Mouse (Mus musculus) ES-E14 (cell line): ENCODE measurements at regions not wholly inside any gene's neighbourhood (a gene's known extent, or its start where the extent isn't known, plus 50 kb on each side); places are given as distances from the start of the nearest gene placed in this dataset.

Experiments
- DNase-seq: peaks from one replicate; pipeline ENCODE4 v3.0.0-alpha.2; 2013; ENCODE audit warnings: low read depth, low spot score
- H3K27ac ChIP-seq: 2 replicates; pipeline ENCODE4 v1.5.1; 2012; ENCODE audit warnings: low read depth, mild to moderate bottlenecking, low read length, moderate library complexity, mixed read lengths; ENCODE audit not compliant: poor library complexity, insufficient read depth, severe bottlenecking
- H3K36me3 ChIP-seq: 2 replicates; pipeline ENCODE4 v1.6.1; 2012; ENCODE audit warnings: mild to moderate bottlenecking, low read length, moderate library complexity, mixed read lengths; ENCODE audit not compliant: control insufficient read depth, poor library complexity, insufficient read depth, severe bottlenecking
- H3K4me1 ChIP-seq, 2 experiments: fragments of 150-350 bp in 1 of 2; sonication (generic) in 1 of 2; 2 replicates each; pipeline ENCODE4 v1.6.1; 2012; ENCODE audit warnings: low read length in 2 of 2, mild to moderate bottlenecking in 1 of 2, mixed read lengths in 1 of 2; ENCODE audit not compliant: control insufficient read depth in 2 of 2, insufficient read depth in 2 of 2, poor library complexity in 1 of 2
- H3K4me3 ChIP-seq, 2 experiments: fragments of 150-350 bp in 1 of 2; sonication (generic) in 1 of 2; 2 replicates each; pipeline ENCODE4 v1.5.1; 2012; ENCODE audit warnings: low read length in 2 of 2, low read depth in 1 of 2, mild to moderate bottlenecking in 1 of 2, mixed read lengths in 1 of 2; ENCODE audit not compliant: insufficient read depth in 1 of 2, poor library complexity in 1 of 2, severe bottlenecking in 1 of 2
- H3K9ac ChIP-seq: 2 replicates; pipeline ENCODE4 v1.6.1; 2012; ENCODE audit warnings: low read depth, mild to moderate bottlenecking, low read length, mixed read lengths; ENCODE audit not compliant: poor library complexity, insufficient read depth, severe bottlenecking
- H3K9me3 ChIP-seq: fragments of 150-350 bp; sonication (generic); 2 replicates; pipeline ENCODE4 v1.6.1; 2012; ENCODE audit warnings: low read depth, mild to moderate bottlenecking, low read length; ENCODE audit not compliant: control insufficient read depth, insufficient read depth
- CHD2 ChIP-seq: IDR thresholded peaks from 2 replicates; pipeline ENCODE4 v1.6.1; 2014; ENCODE audit warnings: mild to moderate bottlenecking, low read depth, low read length, inconsistent platforms
- HCFC1 ChIP-seq: IDR thresholded peaks from 2 replicates; pipeline ENCODE4 v1.6.1; 2012; ENCODE audit warnings: low read length, inconsistent platforms, borderline replicate concordance; ENCODE audit not compliant: insufficient read depth
- MAFK ChIP-seq: IDR thresholded peaks from 2 replicates; pipeline ENCODE4 v1.6.1; 2014; ENCODE audit warnings: mild to moderate bottlenecking, low read depth, low read length, inconsistent platforms; ENCODE audit not compliant: insufficient read depth
- ZC3H11A ChIP-seq: IDR thresholded peaks from 2 replicates; pipeline ENCODE4 v1.6.1; 2012; ENCODE audit warnings: low read depth, mild to moderate bottlenecking, inconsistent platforms, low read length, borderline replicate concordance
- ZNF384 ChIP-seq: IDR thresholded peaks from 2 replicates; pipeline ENCODE4 v1.6.1; 2012; ENCODE audit warnings: low read depth, low read length, inconsistent platforms
- in situ Hi-C, 2 experiments: fragments of 600-800 bp; cut with MboI; formaldehyde crosslinking; loops; one replicate each; pipeline ENCODE4 v1.15.1; 2025; ENCODE audit warnings: low sequenced_read_pairs in 2 of 2, inconsistent platforms in 1 of 2; ENCODE audit not compliant: unreplicated experiment in 2 of 2

GRCm38 (mm10) chr14:100937358-100937887 is 262.7 kb downstream of the Prr30 start:
- in situ Hi-C loops, result no loop called here
- no peaks in the 10 kb centered on the region for H3K9me3 ChIP-seq
- no peak overlapping the region for H3K27ac ChIP-seq
- no peak for DNase-seq
- H3K4me3 ChIP-seq, result no peak overlapping the region
- no peak overlapping the region for H3K9ac ChIP-seq
- TF ChIP-seq HCFC1 (no peak), ZC3H11A (no peak), MAFK (no peak), ZNF384 (no peak)
- no peaks in the 10 kb centered on the region for H3K36me3 ChIP-seq
- no peaks in the 10 kb centered on the region for H3K4me1 ChIP-seq

- TF ChIP-seq HCFC1 (no peak), ZC3H11A (no peak)
- H3K27ac ChIP-seq, result no peak overlapping the region
- no peak for DNase-seq
- in situ Hi-C loops, result no loop called here
- no peaks in the 10 kb centered on the region for H3K36me3 ChIP-seq
- no peaks in the 10 kb centered on the region for H3K9me3 ChIP-seq
- no peak overlapping the region for H3K9ac ChIP-seq
- no peak overlapping the region for H3K4me3 ChIP-seq
- no peaks in the 10 kb centered on the region for H3K4me1 ChIP-seq
Observed at GRCm38 (mm10) chr14:100934554-100934953, 265.6 kb downstream of the Prr30 start.

GRCm38 (mm10) chr14:100924880-100925279 is 275.2 kb downstream of the Prr30 start:
- TF ChIP-seq ZC3H11A, result no peak
- no peak for TF ChIP-seq HCFC1
- no peak for TF ChIP-seq ZNF384
- TF ChIP-seq MAFK, result no peak
- TF ChIP-seq CHD2, result no peak
- no peaks in the 10 kb centered on the region for H3K4me1 ChIP-seq
- no peaks in the 10 kb centered on the region for H3K9me3 ChIP-seq
- H3K36me3 ChIP-seq, result no peaks in the 10 kb centered on the region
- no peak for DNase-seq
- no peak overlapping the region for H3K4me3 ChIP-seq
- H3K27ac ChIP-seq, result no peak overlapping the region
- H3K9ac ChIP-seq, result no peak overlapping the region
- in situ Hi-C loops, result no loop called here

- DNase-seq, result no peak
- no peaks in the 10 kb centered on the region for H3K9me3 ChIP-seq
- no peak overlapping the region for H3K27ac ChIP-seq
- no peak for TF ChIP-seq ZC3H11A
- no peak for TF ChIP-seq CHD2
- TF ChIP-seq ZNF384, result no peak
- TF ChIP-seq HCFC1, result no peak
- no peak for TF ChIP-seq MAFK
- H3K4me3 ChIP-seq, result no peak overlapping the region
- no peaks in the 10 kb centered on the region for H3K4me1 ChIP-seq
- in situ Hi-C loops, result no loop called here
- no peak overlapping the region for H3K9ac ChIP-seq
- no peaks in the 10 kb centered on the region for H3K36me3 ChIP-seq
Observed at GRCm38 (mm10) chr14:100900221-100900620, 299.9 kb downstream of the Prr30 start.

GRCm38 (mm10) chr14:100899074-100899473 is 301.1 kb downstream of the Prr30 start:
- no peak overlapping the region for H3K27ac ChIP-seq
- TF ChIP-seq MAFK (no peak), HCFC1 (no peak), CHD2 (no peak), ZC3H11A (no peak), ZNF384 (no peak)
- no peaks in the 10 kb centered on the region for H3K4me1 ChIP-seq
- no peaks in the 10 kb centered on the region for H3K36me3 ChIP-seq
- H3K4me3 ChIP-seq, result no peak overlapping the region
- in situ Hi-C loops, result no loop called here
- DNase-seq, result no peak
- no peaks in the 10 kb centered on the region for H3K9me3 ChIP-seq
- no peak overlapping the region for H3K9ac ChIP-seq
